Mouse (Mus musculus) ES-E14 (cell line): ENCODE measurements around the gene Adamts1.

Experiments
- CHD2 ChIP-seq: IDR thresholded peaks from 2 replicates; pipeline ENCODE4 v1.6.1; 2014; ENCODE audit warnings: mild to moderate bottlenecking, low read depth, low read length, inconsistent platforms
- HCFC1 ChIP-seq: IDR thresholded peaks from 2 replicates; pipeline ENCODE4 v1.6.1; 2012; ENCODE audit warnings: low read length, inconsistent platforms, borderline replicate concordance; ENCODE audit not compliant: insufficient read depth
- MAFK ChIP-seq: IDR thresholded peaks from 2 replicates; pipeline ENCODE4 v1.6.1; 2014; ENCODE audit warnings: mild to moderate bottlenecking, low read depth, low read length, inconsistent platforms; ENCODE audit not compliant: insufficient read depth
- ZC3H11A ChIP-seq: IDR thresholded peaks from 2 replicates; pipeline ENCODE4 v1.6.1; 2012; ENCODE audit warnings: low read depth, mild to moderate bottlenecking, inconsistent platforms, low read length, borderline replicate concordance
- ZNF384 ChIP-seq: IDR thresholded peaks from 2 replicates; pipeline ENCODE4 v1.6.1; 2012; ENCODE audit warnings: low read depth, low read length, inconsistent platforms

GRCm38 (mm10) chr16:85756101-85756819 lies 46.7 kb downstream of the Adamts1 start:
- TF ChIP-seq ZNF384 (no peak), CHD2 (no peak), MAFK (no peak), ZC3H11A (no peak), HCFC1 (no peak)
